7 mouse cellular contexts compared by ENCODE assay signal in the genomic region with DNA sequence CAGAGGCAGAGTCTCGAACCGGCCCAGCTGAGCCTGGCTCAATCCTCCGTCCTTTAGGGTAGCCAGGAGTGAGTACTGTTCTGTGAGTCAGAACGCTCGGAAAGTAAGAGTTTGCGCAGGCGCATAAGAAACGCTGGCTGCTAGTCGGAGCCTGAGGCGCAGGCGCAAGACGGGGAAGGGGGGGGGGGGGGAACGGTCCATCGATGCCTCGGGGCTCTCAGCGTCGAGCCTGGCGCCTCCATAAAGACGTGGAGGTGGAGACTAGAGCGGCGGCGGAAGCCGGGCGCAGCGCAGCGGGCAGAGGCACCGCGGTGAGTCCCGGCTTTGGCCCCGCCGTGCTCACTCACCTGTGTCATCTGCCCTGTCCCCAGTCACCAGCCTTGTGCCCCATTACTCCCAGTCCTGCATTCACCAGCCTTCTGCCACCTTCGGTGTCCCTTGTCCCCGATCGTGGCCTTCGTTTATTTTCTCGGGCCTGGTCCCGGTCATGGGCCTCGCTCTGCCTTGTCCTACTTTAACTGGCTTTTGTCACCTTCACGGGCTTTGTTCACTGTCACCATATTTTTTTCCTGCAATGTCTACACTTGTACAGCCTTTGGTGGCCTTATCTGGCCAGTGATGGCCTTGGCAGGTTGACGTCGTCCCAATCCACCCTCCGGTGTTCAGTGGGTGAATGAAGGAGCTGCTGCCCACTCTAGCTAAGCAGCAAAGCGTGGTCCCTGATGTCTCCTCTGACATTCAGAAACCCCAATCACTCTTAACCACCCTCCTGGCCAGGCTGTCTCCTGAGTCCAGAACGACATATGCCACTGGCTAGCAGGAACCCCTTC. TPM values are rescaled to one million over a fixed set of nuclear protein-coding genes. Genes with fewer than 3 reads are reported as not detected.
DNase-seq lines count a peak whose midpoint lies in the region; ATAC-seq lines count a peak whose summit lies in the region.

A gene (plus strand): TSS at position 175 of the 830 bp plus-strand sequence.

- H3K4me2 ChIP-seq in midbrain, embryonic 13.5 days (replicated peaks) = peak within 1 kb of the TSS; percentile 99

- 1% methylated on average over 44 of the region's 44 CpGs for WGBS in embryonic facial prominence, embryonic 10.5 days
- WGBS in limb, embryonic 10.5 days = 1% methylated on average over 44 of the region's 44 CpGs
- 1% methylated on average over 40 of the region's 44 CpGs for WGBS in midbrain, embryonic 13.5 days

- peaks cover 30% of the 10 kb centered on the region for H3K4me1 ChIP-seq in embryonic facial prominence, embryonic 10.5 days
- H3K4me1 ChIP-seq in limb, embryonic 10.5 days = peaks cover 33% of the 10 kb centered on the region
- peaks cover 17% of the 10 kb centered on the region for H3K4me1 ChIP-seq in midbrain, embryonic 13.5 days (replicated peaks)

- H3K27ac ChIP-seq in embryonic facial prominence, embryonic 10.5 days (replicated peaks) = peak within 1 kb of the TSS; percentile 95
- H3K27ac ChIP-seq in limb, embryonic 10.5 days = peak within 1 kb of the TSS; percentile 88
- peak within 1 kb of the TSS; percentile 77 for H3K27ac ChIP-seq in midbrain, embryonic 13.5 days

- peak within 1 kb of the TSS; percentile 98 for H3K9ac ChIP-seq in midbrain, embryonic 13.5 days (replicated peaks)

- H3K36me3 ChIP-seq in embryonic facial prominence, embryonic 10.5 days (replicated peaks) = peaks cover 37% of the 10 kb centered on the region
- H3K36me3 ChIP-seq in limb, embryonic 10.5 days = peaks cover 35% of the 10 kb centered on the region
- H3K36me3 ChIP-seq in midbrain, embryonic 13.5 days = peaks cover 34% of the 10 kb centered on the region

- peak; percentile 87 for DNase-seq in adrenal gland, postnatal 10 days
- DNase-seq in embryonic facial prominence, embryonic 10.5 days (ENCODE audit: low spot score) = peak; percentile 97
- DNase-seq in kidney, adult 11 months = peak; percentile 83
- DNase-seq in limb, embryonic 10.5 days (ENCODE audit: low spot score) = peak; percentile 95
- DNase-seq in spleen, adult 12 weeks (ENCODE audit: low spot score) = peak; percentile 53

- no peaks in the 10 kb centered on the region for H3K27me3 ChIP-seq in embryonic facial prominence, embryonic 10.5 days (replicated peaks; ENCODE audit: low read depth, poor library complexity, severe bottlenecking)
- no peaks in the 10 kb centered on the region for H3K27me3 ChIP-seq in limb, embryonic 10.5 days (ENCODE audit: low read depth, poor library complexity, severe bottlenecking)
- H3K27me3 ChIP-seq in midbrain, embryonic 13.5 days = no peaks in the 10 kb centered on the region

- no peaks in the 10 kb centered on the region for H3K9me3 ChIP-seq in embryonic facial prominence, embryonic 10.5 days
- H3K9me3 ChIP-seq in limb, embryonic 10.5 days (replicated peaks) = no peaks in the 10 kb centered on the region
- H3K9me3 ChIP-seq in midbrain, embryonic 13.5 days = no peaks in the 10 kb centered on the region

- ATAC-seq in granulocyte monocyte progenitor cell, adult 5-6 weeks (replicated peaks; ENCODE audit: poor library complexity, severe bottlenecking) = peak; percentile 80
- peak; percentile 86 for ATAC-seq in midbrain, embryonic 13.5 days

- peak within 1 kb of the TSS; percentile 92 for H3K4me3 ChIP-seq in embryonic facial prominence, embryonic 10.5 days
- peak within 1 kb of the TSS; percentile 69 for H3K4me3 ChIP-seq in limb, embryonic 10.5 days
- peak within 1 kb of the TSS; percentile 91 for H3K4me3 ChIP-seq in midbrain, embryonic 13.5 days (replicated peaks)

RNA-seq across cellular contexts. Expression of the gene that starts here (rescaled TPM):
- total RNA-seq in adrenal gland, postnatal 10 days (2021) = 10 to 100 TPM; 73.1 to 88.8 TPM
- 87.9 and 92.2 TPM in 2 replicates for polyA plus RNA-seq in embryonic facial prominence, embryonic 10.5 days (2016; fragmentation: Nextera tagmentation; extraction: Ambion mirVana)
- 30.4 and 55.0 TPM in 2 replicates for total RNA-seq in granulocyte monocyte progenitor cell, adult 5-6 weeks (2014; fragmentation: Nextera tagmentation)
- total RNA-seq in granulocyte monocyte progenitor cell, adult 5-6 weeks (2017) = 23.9 and 31.4 TPM in 2 replicates
- 83.6 and 94.6 TPM in 2 replicates for polyA plus RNA-seq in limb, embryonic 10.5 days (2016; fragmentation: Nextera tagmentation; extraction: Ambion mirVana)
- polyA plus RNA-seq in midbrain, embryonic 13.5 days (2015; fragmentation: Nextera tagmentation; extraction: Ambion mirVana) = 120 and 122 TPM in 2 replicates

Comparison
In these comparisons a context has a peak if more than half of its experiments do, and no peak if none do; other contexts are left out.
1. Peak in every context shown above with its lines: DNase-seq, ATAC-seq, H3K4me3 ChIP-seq and H3K27ac ChIP-seq.